Mouse (Mus musculus) layer of hippocampus, adult 2 months (tissue): ENCODE measurements at regions not wholly inside any gene's neighbourhood (a gene's known extent, or its start where the extent isn't known, plus 50 kb on each side); places are given as distances from the start of the nearest gene placed in this dataset.

Experiments
- DNase-seq, 2 experiments: peaks; one replicate each; pipeline ENCODE4 v3.0.0; 2022; ENCODE audit warnings: low spot score in 2 of 2
- H3K27ac ChIP-seq: fragments of 200-600 bp; 2 replicates; pipeline ENCODE4 v1.8.1; 2022
- H3K4me3 ChIP-seq: fragments of 200-600 bp; 2 replicates; pipeline ENCODE4 v1.8.1; 2022; ENCODE audit warnings: mild to moderate bottlenecking
- CTCF ChIP-seq: fragments of 200-600 bp; conservative IDR thresholded peaks from 2 replicates; pipeline ENCODE4 v1.8.1; 2022; ENCODE audit warnings: antibody characterized with exemption, mild to moderate bottlenecking, moderate library complexity

DNA sequence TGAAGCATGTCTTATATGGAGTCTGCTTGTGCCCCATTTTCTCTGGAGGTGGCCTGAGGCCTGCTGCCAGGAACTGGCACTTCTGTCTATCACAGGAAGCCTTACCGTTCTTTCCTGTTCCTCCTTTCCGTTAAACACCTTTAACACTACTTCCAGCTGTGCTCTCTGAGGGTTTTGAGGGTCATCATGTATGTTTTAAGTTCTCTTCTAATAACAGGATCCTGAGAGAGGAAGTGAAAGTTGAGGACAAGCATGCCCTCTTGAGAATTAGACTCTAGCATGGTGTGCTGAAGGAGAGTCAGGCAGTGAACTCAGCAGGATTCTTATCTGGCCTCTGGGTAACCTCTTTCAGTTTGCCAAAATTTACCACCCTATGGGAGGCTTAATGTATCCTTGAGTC, 418.0 kb upstream of the 9430069I07Rik start:
- no peak for DNase-seq
- no peak overlapping the region for H3K27ac ChIP-seq
- H3K4me3 ChIP-seq: no peak overlapping the region
- TF ChIP-seq CTCF: no peak

DNA sequence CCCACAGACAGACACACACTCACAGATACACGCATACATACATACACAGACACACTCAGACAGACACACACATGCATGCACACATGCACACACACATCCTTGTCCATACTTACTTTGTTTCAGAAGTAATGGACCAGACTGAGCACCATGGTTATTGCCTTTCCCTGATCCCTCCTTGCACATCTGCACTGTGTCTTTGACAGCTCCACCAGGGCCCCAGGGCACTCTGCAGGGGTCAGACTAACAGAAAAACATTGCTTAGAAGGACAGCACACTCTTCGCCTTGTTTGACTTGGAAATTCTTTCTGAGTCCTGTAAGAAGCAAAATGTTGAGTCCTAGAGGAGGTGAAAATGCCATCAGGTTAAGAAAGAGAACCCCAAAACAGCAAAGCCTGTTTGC, 394.1 kb upstream of the 9430069I07Rik start:
- no peak overlapping the region for H3K27ac ChIP-seq
- no peak for TF ChIP-seq CTCF
- H3K4me3 ChIP-seq: no peak overlapping the region
- DNase-seq: no peak

DNA sequence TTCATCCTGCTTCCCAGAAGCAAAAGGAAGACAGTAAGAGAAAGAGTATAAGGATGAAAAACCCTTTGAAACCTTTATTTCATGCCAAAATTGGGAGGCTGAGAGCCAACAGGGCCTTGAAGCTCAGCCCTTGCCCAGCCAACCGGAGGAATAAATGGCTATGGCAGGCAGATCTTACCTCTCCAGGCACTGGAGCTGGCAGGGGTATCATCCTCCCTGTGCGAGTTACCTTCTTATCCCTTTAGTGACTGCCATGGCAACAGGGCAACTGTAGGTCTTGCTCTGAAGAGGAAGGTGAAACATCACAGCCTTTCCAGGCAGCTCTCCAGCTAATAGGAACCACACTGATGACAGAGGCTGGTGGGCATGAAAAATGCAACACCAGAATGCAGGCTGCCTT, 393.3 kb upstream of the 9430069I07Rik start:
- no peak for DNase-seq
- TF ChIP-seq CTCF: no peak
- Histone ChIP-seq H3K27ac (no peak overlapping the region), H3K4me3 (no peak overlapping the region)

DNA sequence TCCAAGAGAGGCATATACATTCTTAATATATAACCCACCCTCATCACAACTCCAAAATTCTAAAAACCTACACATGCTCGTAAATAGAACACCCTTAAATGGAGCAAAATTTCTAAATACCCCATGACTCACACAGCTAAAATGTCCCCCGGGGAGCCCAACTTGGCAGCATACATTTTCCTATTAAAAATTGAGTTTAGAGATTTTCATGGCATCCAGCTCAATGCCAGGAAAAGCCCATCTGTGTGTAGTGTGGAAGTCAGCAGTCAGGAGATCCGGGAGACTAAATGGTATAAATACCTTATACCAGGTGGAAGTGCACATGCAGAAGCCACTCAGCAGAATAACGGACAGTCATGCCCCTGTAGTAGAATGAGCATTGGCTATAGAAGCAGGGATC, 389.4 kb upstream of the 9430069I07Rik start:
- H3K4me3 ChIP-seq: no peak overlapping the region
- H3K27ac ChIP-seq: no peak overlapping the region
- no peak for TF ChIP-seq CTCF
- DNase-seq: peak in 1 of 2 experiments; percentile 13

DNA sequence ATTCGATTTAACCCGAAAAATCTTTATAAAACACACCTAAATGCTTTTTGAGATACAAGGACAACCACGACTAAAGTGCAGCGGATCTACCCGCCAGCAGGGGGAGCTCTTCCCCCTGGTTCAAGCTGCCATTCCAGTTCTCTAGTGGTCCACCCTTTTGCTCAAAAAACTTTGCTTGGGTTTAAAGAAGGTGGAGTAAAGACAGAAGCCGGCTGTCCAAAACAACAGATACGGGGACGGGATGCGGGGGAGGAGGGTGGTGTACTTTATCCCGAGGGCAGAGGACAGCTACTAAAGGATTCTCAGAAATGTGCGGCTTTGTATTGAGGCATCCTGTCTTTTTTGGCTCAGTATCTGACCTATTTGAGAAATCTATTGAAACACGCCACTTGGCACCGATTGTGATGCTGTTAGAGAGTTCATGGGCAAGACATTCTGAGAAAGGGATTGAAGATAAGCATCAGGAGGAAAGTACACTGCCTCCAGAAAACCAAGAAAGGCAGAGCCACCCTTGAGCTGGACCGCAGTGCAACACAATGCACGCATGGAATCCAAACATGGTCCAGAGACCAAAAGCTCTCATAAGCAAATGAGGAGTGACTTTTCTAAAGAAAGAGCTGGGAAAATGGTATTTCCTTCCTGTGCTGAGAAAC, 385.6 kb upstream of the 9430069I07Rik start:
- DNase-seq: peak; percentile 46 to 80
- Histone ChIP-seq H3K27ac (no peak overlapping the region), H3K4me3 (no peak overlapping the region)
- TF ChIP-seq CTCF: peak; percentile 93

DNA sequence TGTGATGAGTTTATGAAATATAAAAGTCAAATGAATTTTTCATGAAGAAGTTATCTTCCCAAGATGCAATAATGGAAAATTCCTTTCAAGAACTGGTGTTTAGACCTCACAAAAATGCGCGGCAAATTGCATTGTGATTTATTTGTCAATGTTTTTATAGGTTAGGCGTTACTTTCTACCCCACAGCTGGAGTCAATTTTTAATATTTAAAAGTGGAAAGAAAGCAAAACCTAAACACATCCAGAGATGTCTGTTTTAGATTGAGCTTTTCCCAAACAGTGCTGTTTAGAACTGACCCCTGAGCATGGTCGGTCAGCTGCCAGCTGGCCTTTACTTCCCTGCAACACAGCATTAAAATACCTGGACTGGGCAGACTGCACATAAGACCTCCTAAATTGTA, 383.8 kb upstream of the 9430069I07Rik start:
- TF ChIP-seq CTCF: no peak
- H3K4me3 ChIP-seq: no peak overlapping the region
- DNase-seq: no peak
- no peak overlapping the region for H3K27ac ChIP-seq
